ENCODE assay signal across 24 mouse cellular contexts in the genomic region with DNA sequence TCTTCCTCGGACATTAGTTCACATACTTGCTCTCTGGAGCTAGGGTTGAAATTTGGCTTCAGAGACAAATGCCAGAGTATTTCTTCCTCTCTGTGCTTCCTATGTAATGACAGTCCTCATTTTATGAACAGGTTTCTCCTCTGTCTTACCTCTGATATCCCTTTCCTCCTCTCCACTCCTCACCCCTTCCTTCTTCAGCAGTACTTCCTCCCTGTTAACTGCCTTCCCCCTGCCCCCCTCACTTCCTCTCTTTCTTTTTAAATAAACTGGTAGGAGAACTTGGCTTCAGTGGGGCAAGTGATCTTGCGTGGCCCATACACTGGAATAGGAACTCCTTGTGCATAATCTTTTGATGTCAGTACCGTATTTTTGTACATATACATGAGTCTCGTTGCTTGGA.
"Had no signal": no experiment of that assay in that cellular context is flagged by ENCODE, and none has a peak within 500 bp of the region (broad histone marks: within the 10 kb centered on the region; RNA-seq: fewer than 3 reads in every experiment).

No protein-coding gene starts in this region.

- H3K4me3 ChIP-seq: kidney, embryonic 15.5 days; limb, embryonic 12.5 days; limb, embryonic 15.5 days; lung, embryonic 15.5 days; megakaryocyte, embryonic 14.5 days; midbrain, embryonic 10.5 days; midbrain, embryonic 15.5 days; neural tube, embryonic 12.5 days; neural tube, embryonic 15.5 days had no signal

- H3K9ac ChIP-seq: kidney, embryonic 15.5 days; limb, embryonic 12.5 days; limb, embryonic 15.5 days; liver, embryonic 14.5 days; liver, postnatal 0 days; lung, embryonic 15.5 days; midbrain, embryonic 15.5 days; neural tube, embryonic 12.5 days; neural tube, embryonic 15.5 days had no signal

- H3K9me3 ChIP-seq: kidney, embryonic 15.5 days; limb, embryonic 12.5 days; limb, embryonic 15.5 days; lung, embryonic 15.5 days; megakaryocyte, embryonic 14.5 days; midbrain, embryonic 10.5 days; midbrain, embryonic 15.5 days; neural tube, embryonic 12.5 days; neural tube, embryonic 15.5 days had no signal

- ATAC-seq: intestine, postnatal 0 days; liver, postnatal 0 days; midbrain, embryonic 15.5 days had no signal

- H3K27me3 ChIP-seq: kidney, embryonic 15.5 days; limb, embryonic 12.5 days; limb, embryonic 15.5 days; lung, embryonic 15.5 days; megakaryocyte, embryonic 14.5 days; midbrain, embryonic 15.5 days; neural tube, embryonic 12.5 days; neural tube, embryonic 15.5 days had no signal

- H3K27ac ChIP-seq: kidney, embryonic 15.5 days; limb, embryonic 12.5 days; limb, embryonic 15.5 days; liver, embryonic 14.5 days; lung, embryonic 15.5 days; midbrain, embryonic 10.5 days; midbrain, embryonic 15.5 days; neural tube, embryonic 12.5 days; neural tube, embryonic 15.5 days; stomach, postnatal 0 days had no signal

- DNase-seq: kidney, adult 2 months; kidney, postnatal 10 days; kidney, postnatal 4 days; left cerebral cortex, postnatal 4 days; liver, postnatal 0 days; lung, postnatal 10 days; lung, postnatal 4 days; right cerebral cortex, adult 18-20 months; right cerebral cortex, postnatal 14 days; right cerebral cortex, postnatal 4 days; thymus, adult 2 months; thymus, postnatal 14 days had no signal

- H3K4me1 ChIP-seq: kidney, embryonic 15.5 days; limb, embryonic 12.5 days; limb, embryonic 15.5 days; lung, embryonic 15.5 days; midbrain, embryonic 10.5 days; midbrain, embryonic 15.5 days; neural tube, embryonic 12.5 days; neural tube, embryonic 15.5 days had no signal
